Mouse (Mus musculus) mouse embryonic stem cell (cell line): ENCODE measurements around the gene Rras.

ENCODE experiments used
- in situ Hi-C, 2 experiments: fragments of 300-500 bp; cut with MboI; formaldehyde crosslinking; loops; 1 replicate in 1 of 2; 3 replicates in 1 of 2; pipeline ENCODE4 v1.14.3; 2019 to 2020; ENCODE audit warnings: low sequenced_read_pairs in 2 of 2, low pct_unique_long_range_greater_than_20kb in 1 of 2, mixed read lengths in 1 of 2; ENCODE audit not compliant: unreplicated experiment in 1 of 2

Gene Rras

GRCm38 (mm10) chr7:45048001-45048890 lies 30.5 kb downstream of the Rras start:
- in situ Hi-C loops: no loop called here

GRCm38 (mm10) chr7:45048923-45049657 lies 31.3 kb downstream of the Rras start:
- in situ Hi-C loops: no loop called here

GRCm38 (mm10) chr7:45050945-45051600 lies 33.3 kb downstream of the Rras start:
- in situ Hi-C loops: no loop called here

- in situ Hi-C loops: no loop called here
Observed at GRCm38 (mm10) chr7:45051601-45051974, 33.8 kb downstream of the Rras start.

- in situ Hi-C loops: no loop called here
Observed at GRCm38 (mm10) chr7:45052181-45052861, 34.6 kb downstream of the Rras start.

GRCm38 (mm10) chr7:45052862-45053116 lies 35.0 kb downstream of the Rras start, which contains the start of gene Prr12:
Gene Prr12 (minus strand): TSS chr7:45052881.
- in situ Hi-C loops: no loop called here

- in situ Hi-C loops: no loop called here
Observed at GRCm38 (mm10) chr7:45053117-45053930, 35.6 kb downstream of the Rras start.

- in situ Hi-C loops: no loop called here
Observed at GRCm38 (mm10) chr7:45053931-45054510, 36.3 kb downstream of the Rras start.

GRCm38 (mm10) chr7:45056329-45056971 lies 38.7 kb downstream of the Rras start:
- in situ Hi-C loops: no loop called here

GRCm38 (mm10) chr7:45056972-45057348 lies 39.2 kb downstream of the Rras start:
- in situ Hi-C loops: no loop called here

- in situ Hi-C loops: no loop called here
Observed at GRCm38 (mm10) chr7:45058607-45059571, 41.1 kb downstream of the Rras start.

GRCm38 (mm10) chr7:45060632-45061122 lies 42.9 kb downstream of the Rras start:
- in situ Hi-C loops: no loop called here

- in situ Hi-C loops: no loop called here
Observed at GRCm38 (mm10) chr7:45061532-45062075, 43.8 kb downstream of the Rras start.

- in situ Hi-C loops: no loop called here
Observed at GRCm38 (mm10) chr7:45062239-45062835, 44.6 kb downstream of the Rras start, which contains the start of the genes Nosip and Prrg2. Gene Nosip (plus strand): TSS chr7:45062429. Gene Prrg2 (minus strand): TSS chr7:45062677.

- in situ Hi-C loops: no loop called here
Observed at GRCm38 (mm10) chr7:45067190-45067999, 49.6 kb downstream of the Rras start.
